In the genomic region with DNA sequence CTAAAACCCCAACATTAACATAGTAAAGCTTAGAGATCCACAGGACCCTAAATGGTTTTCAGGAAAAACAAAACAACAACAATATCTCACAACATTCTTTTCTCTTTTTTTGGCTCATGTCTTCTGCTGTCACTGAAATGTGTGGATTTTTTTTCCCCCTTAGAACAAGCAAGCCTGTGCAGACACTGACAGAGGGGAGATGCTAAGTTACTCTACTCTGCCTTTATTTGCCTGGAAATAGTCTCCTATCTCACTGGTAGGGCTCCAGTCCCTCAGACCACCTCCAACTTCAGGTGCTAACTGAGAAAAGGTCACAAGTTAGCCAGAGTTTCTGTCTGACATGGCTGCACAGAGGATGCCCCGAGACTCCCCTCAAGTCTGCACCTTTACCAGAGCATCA, we compare ENCODE assay signal across 13 mouse cellular contexts. TPM values are rescaled to one million over a fixed set of nuclear protein-coding genes. Genes with fewer than 3 reads are reported as not detected.
DNase-seq lines count a peak whose midpoint lies in the region; ATAC-seq lines count a peak whose summit lies in the region.
"Had no signal": no experiment of that assay in that cellular context is flagged by ENCODE, and none has a peak within 500 bp of the region (broad histone marks: within the 10 kb centered on the region; RNA-seq: fewer than 3 reads in every experiment).

No protein-coding gene starts in this region.

- no peak for DNase-seq in heart, postnatal 36 days
- DNase-seq in hindbrain, embryonic 11.5 days (ENCODE audit: low spot score): no peak
- DNase-seq in T-cell, adult 2 months (ENCODE audit: low spot score): no peak
- DNase-seq in gastrocnemius, adult 8-10 months (ENCODE audit: low spot score in 2 of 2): no peak
- DNase-seq in cerebellum, adult 9-11 months: no peak
- DNase-seq: kidney, postnatal 10 days; thymus, adult 2 months had no signal

- H3K4me1 ChIP-seq in heart, embryonic 14.5 days (ENCODE audit: control insufficient read depth in 2 of 2, insufficient read depth in 2 of 2, low read length in 2 of 2): peaks cover 0 to 7% of the 10 kb centered on the region in 2 experiments; a peak in 2 of 4 replicates
- H3K4me1 ChIP-seq in embryonic facial prominence, embryonic 13.5 days: 0 out of 2 replicates have a peak, but pooled peaks cover 4% of the 10 kb centered on the region
- H3K4me1 ChIP-seq in hindbrain, embryonic 11.5 days (replicated peaks; ENCODE audit: control insufficient read depth, insufficient read depth, low read length): 0 out of 2 replicates have a peak, but pooled peaks cover 5% of the 10 kb centered on the region
- peaks cover 32% of the 10 kb centered on the region for H3K4me1 ChIP-seq in midbrain, embryonic 13.5 days (replicated peaks)

- no peaks in the 10 kb centered on the region for H3K9me3 ChIP-seq in heart, embryonic 14.5 days (ENCODE audit: control insufficient read depth, low read length)
- no peaks in the 10 kb centered on the region for H3K9me3 ChIP-seq in embryonic facial prominence, embryonic 13.5 days
- H3K9me3 ChIP-seq in hindbrain, embryonic 11.5 days (ENCODE audit: control insufficient read depth, low read length): no peaks in the 10 kb centered on the region
- no peaks in the 10 kb centered on the region for H3K9me3 ChIP-seq in midbrain, embryonic 13.5 days

- H3K27me3 ChIP-seq in heart, embryonic 14.5 days (ENCODE audit: control insufficient read depth, insufficient read depth, low read length): no peaks in the 10 kb centered on the region
- peaks cover 7% of the 10 kb centered on the region for H3K27me3 ChIP-seq in embryonic facial prominence, embryonic 13.5 days
- H3K27me3 ChIP-seq in hindbrain, embryonic 11.5 days (ENCODE audit: control insufficient read depth, insufficient read depth, low read length): no peaks in the 10 kb centered on the region
- H3K27me3 ChIP-seq in midbrain, embryonic 13.5 days: no peaks in the 10 kb centered on the region; the same call in 1 of the 2 replicates

- H3K36me3 ChIP-seq in heart, embryonic 14.5 days (ENCODE audit: control insufficient read depth, insufficient read depth, low read length): no peaks in the 10 kb centered on the region
- H3K36me3 ChIP-seq in embryonic facial prominence, embryonic 13.5 days: no peaks in the 10 kb centered on the region
- no peaks in the 10 kb centered on the region for H3K36me3 ChIP-seq in hindbrain, embryonic 11.5 days (ENCODE audit: control insufficient read depth, insufficient read depth, low read length)
- no peaks in the 10 kb centered on the region for H3K36me3 ChIP-seq in midbrain, embryonic 13.5 days

- no peak for ATAC-seq in heart, embryonic 14.5 days (ENCODE audit: insufficient number of reproducible peaks, insufficient read depth, low FRiP score, low read depth)
- no peak for ATAC-seq in embryonic facial prominence, embryonic 13.5 days (ENCODE audit: insufficient number of reproducible peaks, insufficient read depth, low FRiP score, low TSS enrichment, low read depth)
- peak; percentile 53 for ATAC-seq in hindbrain, embryonic 11.5 days (ENCODE audit: low FRiP score)
- peak; percentile 28; the same call in 1 of the 2 replicates for ATAC-seq in midbrain, embryonic 13.5 days
- ATAC-seq: CD4-positive, CD25-positive, alpha-beta regulatory T cell, adult 4 months had no signal

- peak overlapping the region in 1 of 2 experiments; percentile 28; a peak in 2 of 4 replicates for H3K4me3 ChIP-seq in heart, embryonic 14.5 days (ENCODE audit: control insufficient read depth in 1 of 2, insufficient read depth in 1 of 2, low read depth in 1 of 2, low read length in 2 of 2)
- H3K4me3 ChIP-seq in embryonic facial prominence, embryonic 13.5 days: no peak overlapping the region
- no peak overlapping the region for H3K4me3 ChIP-seq in hindbrain, embryonic 11.5 days (ENCODE audit: low read depth, low read length)
- peak overlapping the region; percentile 34 for H3K4me3 ChIP-seq in midbrain, embryonic 13.5 days (replicated peaks)

- H3K9ac ChIP-seq in heart, embryonic 14.5 days (ENCODE audit: low read length): no peak overlapping the region
- peak overlapping the region; percentile 36; the same call in 1 of the 2 replicates for H3K9ac ChIP-seq in embryonic facial prominence, embryonic 13.5 days
- H3K9ac ChIP-seq in hindbrain, embryonic 11.5 days (ENCODE audit: low read depth, low read length): no peak overlapping the region
- H3K9ac ChIP-seq in midbrain, embryonic 13.5 days (replicated peaks): peak overlapping the region; percentile 61; the same call in 1 of the 2 replicates

- intact Hi-C loops in heart, postnatal 36 days (cut with DNase I): no loop called here

- WGBS in heart, embryonic 14.5 days: 85% methylated on average over 1 of the region's 1 CpGs
- 89% methylated on average over 1 of the region's 1 CpGs for WGBS in embryonic facial prominence, embryonic 13.5 days
- WGBS in hindbrain, embryonic 11.5 days: 71% methylated on average over 1 of the region's 1 CpGs
- 81% methylated on average over 1 of the region's 1 CpGs for WGBS in midbrain, embryonic 13.5 days

- no peak overlapping the region for H3K27ac ChIP-seq in heart, embryonic 14.5 days (replicated peaks in 1 of 2; ENCODE audit: control insufficient read depth in 1 of 2, insufficient read depth in 1 of 2, low read depth in 2 of 2, low read length in 2 of 2)
- no peak overlapping the region for H3K27ac ChIP-seq in embryonic facial prominence, embryonic 13.5 days
- peak overlapping the region; percentile 32; the same call in 1 of the 2 replicates for H3K27ac ChIP-seq in hindbrain, embryonic 11.5 days (ENCODE audit: low read depth, low read length)
- H3K27ac ChIP-seq in midbrain, embryonic 13.5 days: peak overlapping the region; percentile 78

- peak overlapping the region; percentile 61 for H3K4me2 ChIP-seq in heart, embryonic 14.5 days (ENCODE audit: low read length)
- peak overlapping the region; percentile 51 for H3K4me2 ChIP-seq in embryonic facial prominence, embryonic 13.5 days
- H3K4me2 ChIP-seq in hindbrain, embryonic 11.5 days (replicated peaks; ENCODE audit: low read depth, low read length): no peak overlapping the region
- H3K4me2 ChIP-seq in midbrain, embryonic 13.5 days (replicated peaks): peak overlapping the region; percentile 54

RNA-seq across cellular contexts. Expression of a gene that starts 28.6 kb away (rescaled TPM):
- polyA plus RNA-seq in heart, embryonic 14.5 days (2014; fragmentation: Nextera tagmentation; extraction: Ambion mirVana): 0.27 and 0.31 TPM in 2 replicates
- total RNA-seq in heart, postnatal 36 days (2021): under 1 TPM; 0.54 to 0.75 TPM
- 0.35 and 0.51 TPM in 2 replicates for polyA plus RNA-seq in embryonic facial prominence, embryonic 13.5 days (2015; fragmentation: Nextera tagmentation; extraction: Ambion mirVana)
- polyA plus RNA-seq in hindbrain, embryonic 11.5 days (2014; fragmentation: Nextera tagmentation; extraction: Ambion mirVana): 1.2 and 1.6 TPM in 2 replicates
- polyA plus RNA-seq in midbrain, embryonic 13.5 days (2015; fragmentation: Nextera tagmentation; extraction: Ambion mirVana): 0.38 and 0.49 TPM in 2 replicates
- under 1 TPM; 0.36 to 0.63 (median 0.39) TPM for total RNA-seq in gastrocnemius, adult 8-10 months (2022)
- total RNA-seq: megakaryocyte, adult 5-6 weeks had no signal
- polyA plus RNA-seq: CD4-positive, CD25-positive, alpha-beta regulatory T cell, adult 4 months had no signal

RNA-seq across cellular contexts. Expression of a gene that starts 43.8 kb away (rescaled TPM):
- polyA plus RNA-seq in heart, embryonic 14.5 days (2014; fragmentation: Nextera tagmentation; extraction: Ambion mirVana): 59.9 and 60.2 TPM in 2 replicates
- total RNA-seq in heart, postnatal 36 days (2021): 10 to 100 TPM; 27.7 to 28.4 TPM
- polyA plus RNA-seq in embryonic facial prominence, embryonic 13.5 days (2015; fragmentation: Nextera tagmentation; extraction: Ambion mirVana): 110 and 111 TPM in 2 replicates
- polyA plus RNA-seq in hindbrain, embryonic 11.5 days (2014; fragmentation: Nextera tagmentation; extraction: Ambion mirVana): 133 and 146 TPM in 2 replicates
- polyA plus RNA-seq in midbrain, embryonic 13.5 days (2015; fragmentation: Nextera tagmentation; extraction: Ambion mirVana): 115 and 119 TPM in 2 replicates
- total RNA-seq in gastrocnemius, adult 8-10 months (2022): 10 to 100 TPM; 18.0 to 21.7 (median 20.1) TPM

RNA-seq across cellular contexts. Expression of a gene that starts 49.5 kb away (rescaled TPM):
- polyA plus RNA-seq in heart, embryonic 14.5 days (2014; fragmentation: Nextera tagmentation; extraction: Ambion mirVana): 0.08 TPM in 2 replicates
- total RNA-seq in heart, postnatal 36 days (2021): not detected
- polyA plus RNA-seq in embryonic facial prominence, embryonic 13.5 days (2015; fragmentation: Nextera tagmentation; extraction: Ambion mirVana): 6.0 TPM in 1 of 2 replicates, not detected in the other
- 0.11 TPM in 1 of 2 replicates, not detected in the other for polyA plus RNA-seq in hindbrain, embryonic 11.5 days (2014; fragmentation: Nextera tagmentation; extraction: Ambion mirVana)
- polyA plus RNA-seq in midbrain, embryonic 13.5 days (2015; fragmentation: Nextera tagmentation; extraction: Ambion mirVana): 0.11 TPM in 1 of 2 replicates, not detected in the other
- under 1 TPM in 1 of 4 experiments, not detected in 3; 0.32 TPM for total RNA-seq in gastrocnemius, adult 8-10 months (2022)
- total RNA-seq: left cerebral cortex, postnatal 25 days; megakaryocyte, adult 5-6 weeks had no signal
- polyA plus RNA-seq: CD4-positive, CD25-positive, alpha-beta regulatory T cell, adult 4 months had no signal

Comparison
In these comparisons a context has a peak if more than half of its experiments do, and no peak if none do; other contexts are left out.
1. ATAC-seq: peak in hindbrain, embryonic 11.5 days (single experiment) and midbrain, embryonic 13.5 days (single experiment); none in heart, embryonic 14.5 days (single experiment) and embryonic facial prominence, embryonic 13.5 days (single experiment).
2. H3K27ac ChIP-seq: peak in hindbrain, embryonic 11.5 days (single experiment) and midbrain, embryonic 13.5 days (single experiment); none in heart, embryonic 14.5 days (0 of 2) and embryonic facial prominence, embryonic 13.5 days (single experiment).
3. H3K9ac ChIP-seq: peak in embryonic facial prominence, embryonic 13.5 days (single experiment) and midbrain, embryonic 13.5 days (single experiment); none in heart, embryonic 14.5 days (single experiment) and hindbrain, embryonic 11.5 days (single experiment).